Mouse (Mus musculus) embryonic facial prominence, embryonic 11.5 days (tissue): ENCODE measurements around the gene Znhit1. TPM values are rescaled to one million over a fixed set of nuclear protein-coding genes. Genes with fewer than 3 reads are reported as not detected.
A peak's percentile ranks its signal among the peaks of the same experiment; 100 is the strongest.

ENCODE experiments used
- ATAC-seq: fragments of 200-750 bp; cut with Nextera tagmentation; replicated peaks from 2 replicates; pipeline ENCODE4 v1.8.0; 2017; ENCODE audit warnings: low read depth; ENCODE audit not compliant: insufficient number of reproducible peaks, low FRiP score, low TSS enrichment
- DNase-seq: peaks from one replicate; pipeline ENCODE4 v3.0.0-alpha.2; 2015; ENCODE audit warnings: low spot score
- H3K27ac ChIP-seq: fragments of 300-500 bp; sonication (generic); replicated peaks from 2 replicates; pipeline ENCODE4 v1.5.1; 2014; ENCODE audit warnings: mild to moderate bottlenecking, low read depth, low read length, control low read depth
- H3K27me3 ChIP-seq: fragments of 300-500 bp; sonication (generic); 2 replicates; pipeline ENCODE4 v1.6.1; 2014; ENCODE audit warnings: mild to moderate bottlenecking, low read length, moderate library complexity, mixed read lengths; ENCODE audit not compliant: control insufficient read depth, insufficient read depth
- H3K36me3 ChIP-seq: fragments of 300-500 bp; sonication (generic); replicated peaks from 2 replicates; pipeline ENCODE4 v1.6.1; 2014; ENCODE audit warnings: low read depth, mild to moderate bottlenecking, low read length, moderate library complexity, mixed read lengths; ENCODE audit not compliant: control insufficient read depth, insufficient read depth
- H3K4me1 ChIP-seq: fragments of 300-500 bp; sonication (generic); 2 replicates; pipeline ENCODE4 v1.6.1; 2014; ENCODE audit warnings: low read length, mixed read lengths; ENCODE audit not compliant: control insufficient read depth, insufficient read depth
- H3K4me2 ChIP-seq: fragments of 300-500 bp; sonication (generic); 2 replicates; pipeline ENCODE4 v1.6.1; 2014; ENCODE audit warnings: low read depth, mild to moderate bottlenecking, control low read depth, low read length, moderate library complexity
- H3K4me3 ChIP-seq: fragments of 300-500 bp; sonication (generic); 2 replicates; pipeline ENCODE4 v1.5.1; 2014; ENCODE audit warnings: low read depth, low read length, control low read depth
- H3K9ac ChIP-seq: fragments of 300-500 bp; sonication (generic); replicated peaks from 2 replicates; pipeline ENCODE4 v1.6.1; 2014; ENCODE audit warnings: mild to moderate bottlenecking, control low read depth, low read length
- H3K9me3 ChIP-seq: fragments of 300-500 bp; sonication (generic); replicated peaks from 2 replicates; pipeline ENCODE4 v1.6.1; 2016; ENCODE audit warnings: mild to moderate bottlenecking, low read length, inconsistent platforms, mixed read lengths; ENCODE audit not compliant: control insufficient read depth
- WGBS: fragments of 180-500 bp; shearing (Covaris S2); extraction: QIAGEN DNeasy Blood & Tissue Kit; methylation state at CpG from one replicate; pipeline ENCODE4 v1.1.7; 2014; 5-methylcytosine and 5-hydroxymethylcytosine counted together
- polyA plus RNA-seq: library from polyadenylated mRNA; unstranded; fragments of >200 nt; fragmentation: Nextera tagmentation; extraction: Ambion mirVana; gene quantifications from 2 replicates; pipeline ENCODE4 v1.2.1, GENCODE M21; 2014

Znhit1 gene
- 101 and 104 TPM in 2 replicates for polyA plus RNA-seq

GRCm38 (mm10) chr5:136987934-136988271 lies at the start of gene Znhit1:
Znhit1 (minus strand) TSS chr5:136988021.
- H3K27ac ChIP-seq = peak within 1 kb of the TSS; percentile 96
- no peaks in the 10 kb centered on the region for H3K27me3 ChIP-seq
- no peak for ATAC-seq
- H3K4me1 ChIP-seq = no peaks in the 10 kb centered on the region
- H3K36me3 ChIP-seq = peaks cover 13% of the 10 kb centered on the region
- 8% methylated on average over 12 of the region's 12 CpGs for WGBS
- peak within 1 kb of the TSS; percentile 97 for H3K9ac ChIP-seq
- H3K4me2 ChIP-seq = peak within 1 kb of the TSS; percentile 91
- no peaks in the 10 kb centered on the region for H3K9me3 ChIP-seq
- peak within 1 kb of the TSS; percentile 91 for H3K4me3 ChIP-seq
- DNase-seq = no peak

DNA sequence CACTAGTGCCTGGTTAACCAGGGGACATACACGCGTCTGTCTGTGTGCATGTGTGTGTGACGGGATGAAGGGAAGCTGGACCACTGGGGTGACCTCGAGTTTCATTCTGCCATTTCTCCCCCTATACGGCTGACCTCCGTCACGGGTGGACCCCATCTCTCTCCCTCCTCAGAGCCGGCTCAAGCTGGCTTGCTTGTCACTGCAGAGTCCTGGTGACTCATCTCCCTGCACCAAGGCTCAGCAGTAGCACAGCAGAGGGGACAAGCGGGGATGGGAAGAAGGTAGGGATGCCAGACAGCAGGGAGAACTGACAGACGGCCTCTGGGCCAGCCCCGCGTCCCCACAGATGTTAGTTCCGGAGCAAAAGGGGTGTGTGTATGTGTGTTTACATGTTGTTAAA lies 48.4 kb upstream of the Znhit1 start:
- H3K4me2 ChIP-seq = no peak overlapping the region
- 91% methylated on average over 13 of the region's 13 CpGs for WGBS

GRCm38 (mm10) chr5:137032641-137033074 lies 44.8 kb upstream of the Znhit1 start:
- no peaks in the 10 kb centered on the region for H3K9me3 ChIP-seq
- peak overlapping the region; percentile 36 for H3K4me3 ChIP-seq
- peak overlapping the region; percentile 97 for H3K4me2 ChIP-seq
- H3K27me3 ChIP-seq = peaks cover 41% of the 10 kb centered on the region
- H3K27ac ChIP-seq = no peak overlapping the region
- no peaks in the 10 kb centered on the region; the same call in 1 of the 2 replicates for H3K36me3 ChIP-seq
- H3K9ac ChIP-seq = no peak overlapping the region; the same call in 1 of the 2 replicates
- ATAC-seq = peak; percentile 40; the same call in 1 of the 2 replicates
- peaks cover 11% of the 10 kb centered on the region; the same call in 1 of the 2 replicates for H3K4me1 ChIP-seq
- DNase-seq = peak; percentile 90
- whole genome bisulfite sequencing = 0% methylated on average over 46 of the region's 49 CpGs

More for the DNA sequence above, 48.4 kb upstream of the Znhit1 start:
- Histone ChIP-seq H3K27me3 (peaks cover 12% of the 10 kb centered on the region), H3K9ac (no peak overlapping the region), H3K4me1 (peaks cover 9% of the 10 kb centered on the region; the same call in 1 of the 2 replicates), H3K27ac (no peak overlapping the region), H3K9me3 (no peaks in the 10 kb centered on the region), H3K36me3 (no peaks in the 10 kb centered on the region; the same call in none of the 2 replicates), H3K4me3 (no peak overlapping the region)
- DNase-seq (no peak), ATAC-seq (no peak)

DNA sequence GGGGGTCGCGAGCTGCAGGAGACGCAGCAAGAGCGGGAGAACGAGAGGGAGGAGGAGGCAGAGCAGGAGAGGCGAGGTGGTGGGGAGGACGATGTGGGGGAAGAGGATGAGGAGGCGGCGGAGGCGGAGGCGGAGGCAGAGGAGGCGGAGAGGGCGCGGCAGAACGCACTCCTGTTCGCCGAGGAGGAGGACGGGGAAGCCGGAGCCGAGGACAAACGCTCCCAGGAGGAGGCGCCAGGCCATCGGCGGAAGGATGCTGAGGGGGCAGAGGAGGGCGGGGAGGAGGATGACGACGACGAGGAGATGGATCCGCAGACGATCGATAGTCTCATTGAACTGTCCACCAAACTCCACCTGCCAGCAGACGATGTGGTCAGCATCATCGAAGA lies 44.2 kb upstream of the Znhit1 start:
- under 1% methylated on average over 32 of the region's 33 CpGs for WGBS
- Histone ChIP-seq H3K36me3 (no peaks in the 10 kb centered on the region; the same call in 1 of the 2 replicates), H3K27ac (no peak overlapping the region), H3K4me2 (peak overlapping the region; percentile 97), H3K9ac (no peak overlapping the region), H3K4me3 (peak overlapping the region; percentile 36), H3K4me1 (peaks cover 11% of the 10 kb centered on the region; the same call in 1 of the 2 replicates), H3K27me3 (peaks cover 43% of the 10 kb centered on the region), H3K9me3 (no peaks in the 10 kb centered on the region)
- DNase-seq = peak; percentile 15
- no peak for ATAC-seq

DNA sequence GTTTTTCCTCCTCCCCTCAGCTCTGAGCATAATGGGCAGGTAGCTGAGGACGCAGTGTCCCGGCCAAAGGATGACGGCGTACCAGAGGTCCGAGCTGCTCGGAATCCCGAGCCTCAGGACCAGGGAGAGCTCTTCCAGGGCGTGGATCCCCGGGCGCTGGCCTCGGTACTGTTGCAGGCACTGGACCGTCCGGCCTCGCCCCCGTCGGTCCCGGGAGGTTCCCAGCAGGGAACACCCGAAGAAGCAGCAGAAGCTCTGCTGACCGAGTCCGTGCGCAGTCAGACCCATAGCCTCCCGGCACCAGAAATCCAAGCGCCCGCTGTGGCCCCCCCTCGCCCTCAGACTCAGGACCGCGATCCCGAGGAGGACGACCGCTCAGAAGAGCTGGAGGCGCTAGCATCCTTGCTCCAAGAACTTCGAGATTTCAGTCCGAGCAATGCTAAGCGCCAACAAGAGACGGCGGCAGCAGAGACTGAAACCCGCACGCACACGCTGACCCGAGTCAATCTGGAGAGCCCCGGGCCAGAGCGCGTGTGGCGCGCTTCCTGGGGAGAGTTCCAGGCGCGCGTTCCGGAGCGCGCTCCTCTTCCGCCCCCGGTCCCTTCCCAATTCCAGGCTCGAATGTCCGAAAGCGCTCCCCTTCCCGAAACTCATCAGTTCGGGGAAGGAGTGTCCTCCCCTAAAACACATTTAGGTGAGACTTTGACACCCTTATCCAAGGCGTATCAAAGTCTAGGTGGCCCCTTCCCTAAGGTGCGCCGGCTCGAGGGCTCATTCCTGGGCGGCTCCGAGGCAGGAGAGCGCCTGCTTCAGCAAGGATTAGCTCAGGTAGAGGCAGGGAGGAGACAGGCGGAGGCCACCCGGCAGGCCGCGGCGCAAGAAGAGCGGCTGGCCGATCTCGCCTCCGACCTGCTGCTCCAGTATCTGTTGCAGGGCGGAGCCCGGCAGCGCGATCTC lies 43.5 kb upstream of the Znhit1 start:
- peak; percentile 56 for DNase-seq
- no peak for ATAC-seq
- peaks cover 11% of the 10 kb centered on the region; the same call in 1 of the 2 replicates for H3K4me1 ChIP-seq
- no peak overlapping the region for H3K9ac ChIP-seq
- H3K4me2 ChIP-seq = peak overlapping the region; percentile 97
- H3K27me3 ChIP-seq = peaks cover 47% of the 10 kb centered on the region
- peak overlapping the region; percentile 36 for H3K4me3 ChIP-seq
- under 1% methylated on average over 77 of the region's 78 CpGs for WGBS
- no peaks in the 10 kb centered on the region for H3K9me3 ChIP-seq
- no peaks in the 10 kb centered on the region; the same call in 1 of the 2 replicates for H3K36me3 ChIP-seq
- H3K27ac ChIP-seq = no peak overlapping the region

DNA sequence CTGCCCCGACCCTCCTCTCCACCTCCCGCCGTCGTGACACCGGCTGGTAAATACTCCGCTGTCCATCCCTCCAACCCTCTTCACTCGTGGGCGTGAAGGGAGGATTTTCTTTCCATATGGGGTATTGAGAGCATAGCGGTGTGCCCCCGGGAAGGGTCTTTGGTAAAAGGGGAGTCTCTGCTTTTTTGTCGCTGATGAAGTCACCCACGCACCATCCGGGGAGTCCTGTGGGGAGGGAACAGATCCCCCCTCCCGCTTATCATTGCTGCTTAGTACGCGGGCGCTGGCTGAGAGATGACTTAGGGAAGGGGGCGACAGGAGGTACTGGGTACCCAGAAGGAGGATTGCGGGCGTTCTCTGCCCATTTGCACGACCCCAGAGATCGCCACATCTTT lies 42.6 kb upstream of the Znhit1 start:
- Histone ChIP-seq H3K9ac (no peak overlapping the region), H3K4me1 (peaks cover 11% of the 10 kb centered on the region; the same call in 1 of the 2 replicates), H3K4me2 (peak overlapping the region; percentile 35), H3K9me3 (no peaks in the 10 kb centered on the region), H3K27me3 (peaks cover 56% of the 10 kb centered on the region), H3K36me3 (no peaks in the 10 kb centered on the region), H3K4me3 (peak overlapping the region; percentile 16), H3K27ac (no peak overlapping the region)
- DNase-seq = no peak
- 14% methylated on average over 22 of the region's 22 CpGs for WGBS
- ATAC-seq = no peak

GRCm38 (mm10) chr5:137029643-137030415 lies 42.0 kb upstream of the Znhit1 start:
- Histone ChIP-seq H3K4me1 (peaks cover 11% of the 10 kb centered on the region; the same call in 1 of the 2 replicates), H3K4me2 (peak overlapping the region; percentile 35), H3K36me3 (no peaks in the 10 kb centered on the region), H3K27ac (no peak overlapping the region), H3K9me3 (no peaks in the 10 kb centered on the region), H3K27me3 (peaks cover 60% of the 10 kb centered on the region), H3K4me3 (peak overlapping the region; percentile 16), H3K9ac (no peak overlapping the region)
- DNase-seq = peak; percentile 98
- peak; percentile 27; the same call in 1 of the 2 replicates for ATAC-seq
- under 1% methylated on average over 52 of the region's 52 CpGs for WGBS
